Mouse (Mus musculus) small intestine, adult 2 months (tissue): ENCODE measurements around the gene Sae1.

Experiments
- CTCF ChIP-seq: fragments of 200-500 bp; IDR thresholded peaks from 2 replicates; pipeline ENCODE4 v1.5.1; 2012; ENCODE audit warnings: low read depth, mild to moderate bottlenecking, control low read depth, inconsistent platforms, low read length, moderate library complexity, mixed read lengths; ENCODE audit not compliant: insufficient replicate concordance, insufficient read length; ENCODE audit errors: extremely low read depth
- POLR2A ChIP-seq: fragments of 200-500 bp; IDR thresholded peaks from 2 replicates; pipeline ENCODE4 v1.6.1; 2012; ENCODE audit warnings: low read depth, mild to moderate bottlenecking, control low read depth, inconsistent platforms, low read length, moderate library complexity

DNA sequence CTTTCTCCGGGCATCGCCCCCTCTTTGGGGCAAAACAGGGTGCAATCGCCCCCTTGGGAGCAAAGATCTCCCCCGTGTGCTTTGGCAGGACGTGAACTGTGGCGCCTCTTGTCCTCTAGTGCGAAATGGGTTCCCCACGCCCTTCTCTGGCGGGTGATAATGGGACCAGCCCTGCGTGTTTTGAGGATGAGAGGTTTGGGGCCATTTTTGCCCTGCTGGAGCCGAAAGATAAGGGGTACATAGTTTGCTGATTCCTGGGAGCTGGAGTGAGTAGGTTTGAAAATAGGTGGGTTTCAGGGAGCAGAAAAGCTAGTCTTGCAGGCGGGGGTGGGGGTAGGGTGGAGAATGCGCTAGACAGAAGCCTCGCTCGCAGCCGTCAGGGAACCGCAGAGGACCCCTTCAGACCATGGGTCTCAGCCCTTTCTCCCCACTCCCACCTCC is 14.4 kb upstream of the Sae1 start:
- TF ChIP-seq CTCF = no peak
- TF ChIP-seq POLR2A = peak; percentile 52; the same call in 1 of the 2 replicates
